Mouse (Mus musculus) midbrain, embryonic 15.5 days (tissue): ENCODE measurements around the gene Fam49a. TPM values are rescaled to one million over a fixed set of nuclear protein-coding genes. Genes with fewer than 3 reads are reported as not detected.

Experiments
- ATAC-seq: fragments of 200-750 bp; cut with Nextera tagmentation; replicated peaks from 2 replicates; pipeline ENCODE4 v1.8.0; 2017; ENCODE audit warnings: moderate TSS enrichment
- H3K27ac ChIP-seq: fragments of 300-500 bp; sonication (generic); 2 replicates; pipeline ENCODE4 v1.5.1; 2015; ENCODE audit warnings: mild to moderate bottlenecking, inconsistent platforms
- H3K27me3 ChIP-seq: fragments of 300-500 bp; sonication (generic); replicated peaks from 2 replicates; pipeline ENCODE4 v1.6.1; 2015; ENCODE audit warnings: inconsistent platforms
- H3K36me3 ChIP-seq: fragments of 300-500 bp; sonication (generic); replicated peaks from 2 replicates; pipeline ENCODE4 v1.6.1; 2015; ENCODE audit warnings: inconsistent platforms
- H3K4me1 ChIP-seq: fragments of 300-500 bp; sonication (generic); 2 replicates; pipeline ENCODE4 v1.6.1; 2015; ENCODE audit warnings: inconsistent platforms
- H3K4me2 ChIP-seq: fragments of 300-500 bp; sonication (generic); 2 replicates; pipeline ENCODE4 v1.6.1; 2015; ENCODE audit warnings: inconsistent platforms, mild to moderate bottlenecking, moderate library complexity
- H3K4me3 ChIP-seq: fragments of 300-500 bp; sonication (generic); 2 replicates; pipeline ENCODE4 v1.5.1; 2015; ENCODE audit warnings: mild to moderate bottlenecking, inconsistent platforms
- H3K9ac ChIP-seq: fragments of 300-500 bp; sonication (generic); 2 replicates; pipeline ENCODE4 v1.6.1; 2015; ENCODE audit warnings: mild to moderate bottlenecking, inconsistent platforms
- H3K9me3 ChIP-seq: fragments of 300-500 bp; sonication (generic); 2 replicates; pipeline ENCODE4 v1.6.1; 2016; ENCODE audit warnings: inconsistent platforms
- WGBS: fragments of 180-500 bp; shearing (Covaris S2); methylation state at CpG from one replicate; pipeline ENCODE4 v1.1.7; 2015; ENCODE audit warnings: mixed read lengths; 5-methylcytosine and 5-hydroxymethylcytosine counted together
- polyA plus RNA-seq: library from polyadenylated mRNA; unstranded; fragments of >200 nt; fragmentation: Nextera tagmentation; extraction: Ambion mirVana; gene quantifications from 2 replicates; pipeline ENCODE4 v1.2.1, GENCODE M21; 2015

The Fam49a gene
- polyA plus RNA-seq, 1 experiment from 2014 or later, result 48.4 TPM

GRCm38 (mm10) chr12:12349645-12350288 is 87.8 kb downstream of the Fam49a start:
- Histone ChIP-seq H3K9me3 (no peaks in the 10 kb centered on the region), H3K36me3 (no peaks in the 10 kb centered on the region), H3K4me3 (no peak overlapping the region), H3K27me3 (no peaks in the 10 kb centered on the region), H3K9ac (no peak overlapping the region), H3K27ac (no peak overlapping the region), H3K4me1 (no peaks in the 10 kb centered on the region), H3K4me2 (no peak overlapping the region)
- 81% methylated on average over 6 of the region's 6 CpGs for WGBS
- no peak for ATAC-seq

- WGBS, result 71% methylated on average over 11 of the region's 11 CpGs
- ATAC-seq, result no peak
- H3K27ac ChIP-seq, result no peak overlapping the region
- no peak overlapping the region for H3K9ac ChIP-seq
- no peaks in the 10 kb centered on the region for H3K36me3 ChIP-seq
- H3K27me3 ChIP-seq, result no peaks in the 10 kb centered on the region
- H3K4me3 ChIP-seq, result no peak overlapping the region
- no peaks in the 10 kb centered on the region for H3K4me1 ChIP-seq
- H3K4me2 ChIP-seq, result no peak overlapping the region
- H3K9me3 ChIP-seq, result no peaks in the 10 kb centered on the region
These were observed 90.0 kb downstream of the Fam49a start for GRCm38 (mm10) chr12:12351816-12352552.

- no peak overlapping the region for H3K27ac ChIP-seq
- H3K4me2 ChIP-seq, result no peak overlapping the region
- no peak overlapping the region for H3K4me3 ChIP-seq
- H3K4me1 ChIP-seq, result no peaks in the 10 kb centered on the region
- H3K36me3 ChIP-seq, result no peaks in the 10 kb centered on the region
- H3K9me3 ChIP-seq, result no peaks in the 10 kb centered on the region
- no peak overlapping the region for H3K9ac ChIP-seq
- 81% methylated on average over 10 of the region's 10 CpGs for WGBS
- H3K27me3 ChIP-seq, result no peaks in the 10 kb centered on the region
- ATAC-seq, result no peak
These were observed 92.2 kb downstream of the Fam49a start for GRCm38 (mm10) chr12:12354115-12354653.

GRCm38 (mm10) chr12:12356048-12356447 is 94.1 kb downstream of the Fam49a start:
- Histone ChIP-seq H3K4me3 (no peak overlapping the region), H3K4me2 (no peak overlapping the region), H3K27ac (no peak overlapping the region), H3K4me1 (no peaks in the 10 kb centered on the region), H3K9ac (no peak overlapping the region), H3K27me3 (no peaks in the 10 kb centered on the region), H3K36me3 (no peaks in the 10 kb centered on the region), H3K9me3 (no peaks in the 10 kb centered on the region)
- WGBS, result 73% methylated on average over 9 of the region's 9 CpGs
- 0 out of 2 replicates have a peak, but pooled peaks have one; percentile 3 for ATAC-seq

GRCm38 (mm10) chr12:12356463-12356862 is 94.5 kb downstream of the Fam49a start:
- Histone ChIP-seq H3K4me1 (no peaks in the 10 kb centered on the region), H3K27me3 (no peaks in the 10 kb centered on the region), H3K9ac (no peak overlapping the region), H3K4me3 (no peak overlapping the region), H3K27ac (no peak overlapping the region), H3K9me3 (no peaks in the 10 kb centered on the region), H3K4me2 (no peak overlapping the region), H3K36me3 (no peaks in the 10 kb centered on the region)
- ATAC-seq, result peak; percentile 27; the same call in 1 of the 2 replicates
- 67% methylated on average over 1 of the region's 1 CpGs for whole genome bisulfite sequencing

- H3K27me3 ChIP-seq, result no peaks in the 10 kb centered on the region
- H3K36me3 ChIP-seq, result no peaks in the 10 kb centered on the region
- no peak overlapping the region for H3K4me2 ChIP-seq
- H3K4me1 ChIP-seq, result no peaks in the 10 kb centered on the region
- no peaks in the 10 kb centered on the region for H3K9me3 ChIP-seq
- ATAC-seq, result no peak
- 89% methylated on average over 5 of the region's 5 CpGs for WGBS
- no peak overlapping the region for H3K27ac ChIP-seq
- no peak overlapping the region for H3K4me3 ChIP-seq
- H3K9ac ChIP-seq, result no peak overlapping the region
These were observed 95.0 kb downstream of the Fam49a start for GRCm38 (mm10) chr12:12356946-12357345.

GRCm38 (mm10) chr12:12359923-12360322 is 98.0 kb downstream of the Fam49a start:
- Histone ChIP-seq H3K36me3 (peaks cover 5% of the 10 kb centered on the region; the same call in 1 of the 2 replicates), H3K4me3 (no peak overlapping the region), H3K27me3 (no peaks in the 10 kb centered on the region), H3K4me1 (no peaks in the 10 kb centered on the region), H3K9ac (no peak overlapping the region), H3K4me2 (no peak overlapping the region), H3K27ac (no peak overlapping the region), H3K9me3 (no peaks in the 10 kb centered on the region)
- 97% methylated on average over 5 of the region's 5 CpGs for WGBS
- no peak for ATAC-seq

- H3K27ac ChIP-seq, result no peak overlapping the region
- H3K4me3 ChIP-seq, result no peak overlapping the region
- H3K9ac ChIP-seq, result no peak overlapping the region
- no peak overlapping the region for H3K4me2 ChIP-seq
- 89% methylated on average over 10 of the region's 10 CpGs for WGBS
- no peaks in the 10 kb centered on the region for H3K4me1 ChIP-seq
- H3K27me3 ChIP-seq, result no peaks in the 10 kb centered on the region
- peaks cover 5% of the 10 kb centered on the region; the same call in 1 of the 2 replicates for H3K36me3 ChIP-seq
- no peak for ATAC-seq
- H3K9me3 ChIP-seq, result no peaks in the 10 kb centered on the region
These were observed 100.4 kb downstream of the Fam49a start for GRCm38 (mm10) chr12:12362371-12362770.

GRCm38 (mm10) chr12:12364201-12364600 is 102.3 kb downstream of the Fam49a start:
- Histone ChIP-seq H3K27me3 (no peaks in the 10 kb centered on the region), H3K4me1 (no peaks in the 10 kb centered on the region), H3K4me2 (no peak overlapping the region), H3K4me3 (no peak overlapping the region), H3K36me3 (peaks cover 5% of the 10 kb centered on the region; the same call in 1 of the 2 replicates), H3K9ac (no peak overlapping the region), H3K27ac (no peak overlapping the region), H3K9me3 (no peaks in the 10 kb centered on the region)
- 61% methylated on average over 8 of the region's 8 CpGs for WGBS
- no peak for ATAC-seq

- no peak for ATAC-seq
- 88% methylated on average over 5 of the region's 5 CpGs for WGBS
- no peak overlapping the region for H3K27ac ChIP-seq
- no peaks in the 10 kb centered on the region for H3K9me3 ChIP-seq
- no peaks in the 10 kb centered on the region for H3K27me3 ChIP-seq
- H3K9ac ChIP-seq, result no peak overlapping the region
- H3K4me3 ChIP-seq, result no peak overlapping the region
- no peak overlapping the region for H3K4me2 ChIP-seq
- peaks cover 2% of the 10 kb centered on the region; the same call in 1 of the 2 replicates for H3K36me3 ChIP-seq
- H3K4me1 ChIP-seq, result no peaks in the 10 kb centered on the region
These were observed 105.5 kb downstream of the Fam49a start for GRCm38 (mm10) chr12:12367423-12367822.

- ATAC-seq, result no peak
- no peaks in the 10 kb centered on the region for H3K36me3 ChIP-seq
- 93% methylated on average over 11 of the region's 11 CpGs for whole genome bisulfite sequencing
These were observed 111.3 kb downstream of the Fam49a start for GRCm38 (mm10) chr12:12373111-12373862.

GRCm38 (mm10) chr12:12379056-12379455 is 117.1 kb downstream of the Fam49a start:
- H3K4me1 ChIP-seq, result no peaks in the 10 kb centered on the region
- H3K36me3 ChIP-seq, result no peaks in the 10 kb centered on the region
- no peaks in the 10 kb centered on the region for H3K27me3 ChIP-seq
- no peak overlapping the region for H3K4me2 ChIP-seq
- ATAC-seq, result no peak
- no peak overlapping the region for H3K27ac ChIP-seq
- no peaks in the 10 kb centered on the region for H3K9me3 ChIP-seq
- H3K4me3 ChIP-seq, result no peak overlapping the region
- no peak overlapping the region for H3K9ac ChIP-seq
- 64% methylated on average over 2 of the region's 2 CpGs for WGBS

More at GRCm38 (mm10) chr12:12373111-12373862, 111.3 kb downstream of the Fam49a start:
- Histone ChIP-seq H3K4me2 (no peak overlapping the region), H3K27me3 (no peaks in the 10 kb centered on the region), H3K27ac (no peak overlapping the region), H3K9ac (no peak overlapping the region), H3K4me1 (no peaks in the 10 kb centered on the region), H3K9me3 (no peaks in the 10 kb centered on the region), H3K4me3 (no peak overlapping the region)
